Mouse (Mus musculus) NIH3T3 (cell line): ENCODE results near the gene Apoa4.
A peak's percentile ranks its signal among the peaks of the same experiment; 100 is the strongest.

Source experiments
- DNase-seq: peaks from one replicate; pipeline ENCODE4 v3.0.0-alpha.2; 2012; ENCODE audit warnings: low read depth

Gene Apoa4

DNA sequence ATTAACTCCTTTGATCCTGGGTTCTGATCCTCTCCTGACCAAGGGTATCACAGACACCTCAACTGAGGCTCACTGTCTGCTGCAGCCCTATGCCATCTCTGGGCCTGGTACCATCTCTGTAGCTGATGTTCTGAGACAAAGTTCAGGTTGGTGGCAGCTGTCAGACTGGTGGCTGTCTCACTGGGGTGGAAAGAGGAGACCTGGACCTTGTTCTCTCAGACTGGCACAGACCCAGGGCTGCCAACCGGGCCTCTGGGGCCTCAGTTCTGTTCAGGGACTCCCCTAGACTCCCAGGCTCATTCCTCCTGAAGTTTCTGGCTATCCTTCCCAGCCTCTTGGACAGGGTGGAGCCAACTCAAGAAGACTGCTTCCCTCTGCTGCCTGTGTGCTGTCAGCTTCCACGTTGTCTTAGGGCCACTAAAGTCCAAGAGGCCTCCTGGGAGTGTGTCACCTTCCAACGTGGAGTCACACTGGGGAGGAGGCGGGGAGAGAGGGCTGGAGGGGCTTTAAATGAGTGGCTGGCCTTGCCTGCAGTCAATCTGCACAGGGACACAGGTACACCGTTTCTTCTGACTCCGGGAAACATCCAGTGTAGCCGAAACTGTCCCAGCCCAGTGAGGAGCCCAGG lies at the start of gene Apoa4:
TSS of gene Apoa4 (plus strand) at position 171 of the 628 bp plus-strand sequence.
- DNase-seq: no peak

DNA sequence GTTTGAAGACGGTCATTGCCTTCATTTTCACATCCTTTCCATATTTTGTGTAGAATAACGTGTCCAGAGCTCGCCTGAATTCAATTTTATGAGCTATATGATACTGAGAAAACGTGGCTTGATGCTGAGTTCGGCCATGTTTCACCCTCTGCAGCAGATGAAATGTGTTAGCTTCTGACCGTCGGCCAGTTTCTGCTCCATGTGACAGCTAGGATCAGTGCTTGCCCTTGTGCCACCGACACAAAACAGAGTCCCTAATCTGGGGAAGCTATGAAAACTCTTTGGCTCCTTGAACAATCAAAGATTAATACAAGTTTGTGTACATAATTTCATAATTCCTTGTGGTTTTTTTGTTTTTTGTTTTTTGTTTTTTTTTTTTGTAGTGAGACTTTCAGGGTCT lies 49.3 kb upstream of the Apoa4 start:
- no peak for DNase-seq

DNA sequence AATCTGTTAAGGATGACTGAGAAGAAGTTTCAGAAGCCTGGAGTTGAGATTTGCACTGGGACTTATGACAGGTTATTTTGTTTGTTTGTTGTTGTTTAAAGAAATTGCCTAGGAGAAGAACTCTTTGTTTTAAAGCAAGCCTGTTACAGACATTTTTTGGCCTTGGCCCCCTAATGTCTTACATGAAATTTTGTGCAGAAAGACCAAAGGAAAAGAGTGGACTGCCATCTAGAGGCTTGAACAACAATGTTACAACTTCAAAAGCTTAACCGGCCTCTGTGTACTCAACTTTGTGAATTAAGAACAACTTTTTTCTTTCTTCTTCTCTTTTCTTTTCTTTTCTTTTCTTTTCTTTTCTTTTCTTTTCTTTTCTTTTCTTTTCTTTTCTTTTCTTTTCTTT lies 48.9 kb upstream of the Apoa4 start:
- peak; percentile 78 for DNase-seq

DNA sequence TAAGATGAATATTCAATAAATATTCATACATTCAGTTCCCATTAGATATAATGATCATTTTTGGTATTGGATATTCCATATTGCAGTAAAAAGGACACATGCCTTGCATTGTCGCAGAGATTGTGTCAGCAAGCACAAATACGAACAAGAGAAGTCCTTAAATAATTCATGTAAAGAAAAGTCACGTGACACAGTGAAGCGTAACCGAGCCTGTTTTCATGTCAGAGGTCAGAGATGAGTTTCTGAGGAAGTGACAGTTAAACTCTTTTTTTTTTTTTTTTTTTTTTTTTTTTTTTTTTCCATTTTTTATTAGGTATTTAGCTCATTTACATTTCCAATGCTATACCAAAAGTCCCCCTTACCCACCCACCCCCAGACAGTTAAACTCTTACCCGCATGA lies 47.9 kb upstream of the Apoa4 start:
- no peak for DNase-seq

DNA sequence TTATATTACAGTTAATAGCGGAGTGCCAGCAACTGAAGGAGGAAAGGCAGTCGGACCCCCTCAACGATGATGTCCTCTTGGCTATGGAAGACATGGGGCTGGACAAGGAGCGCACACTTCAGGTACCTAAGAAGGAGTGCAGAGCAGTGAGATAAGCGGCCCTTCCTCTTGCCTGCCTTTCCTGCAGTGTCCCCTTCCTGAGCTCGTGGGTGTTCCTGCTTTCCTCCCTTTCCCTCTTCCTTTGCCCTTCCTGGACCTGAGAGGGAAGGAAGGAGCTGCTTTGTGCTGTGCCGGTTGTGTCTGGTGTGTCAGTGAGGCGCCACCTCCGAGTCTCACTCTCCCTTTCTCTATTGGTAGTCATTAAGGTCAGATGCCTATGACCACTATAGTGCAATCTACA lies 45.7 kb upstream of the Apoa4 start:
- no peak for DNase-seq

DNA sequence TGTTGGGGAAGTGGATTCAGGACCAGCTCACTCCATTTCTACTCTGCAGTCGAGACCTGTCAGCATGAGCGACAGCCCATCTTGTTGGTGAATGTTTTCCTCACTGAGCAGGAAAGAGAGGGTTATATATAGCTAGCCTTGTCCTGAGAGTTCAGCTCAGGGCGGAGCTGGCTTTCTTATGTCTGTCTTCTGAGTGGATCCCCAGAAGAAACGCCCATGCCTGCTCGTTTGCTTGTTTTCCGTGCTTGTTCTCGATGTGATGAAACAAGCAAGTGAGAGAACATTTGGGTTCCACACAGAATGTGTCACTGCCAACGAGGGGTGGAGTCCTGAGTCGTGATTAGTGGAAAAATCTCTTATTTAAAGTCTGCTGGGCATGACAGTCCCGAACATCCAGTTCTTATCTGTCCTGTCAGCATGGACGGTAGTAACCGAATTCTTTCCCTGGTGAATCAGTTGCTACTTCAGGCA lies 43.8 kb upstream of the Apoa4 start:
- peak; percentile 10 for DNase-seq

DNA sequence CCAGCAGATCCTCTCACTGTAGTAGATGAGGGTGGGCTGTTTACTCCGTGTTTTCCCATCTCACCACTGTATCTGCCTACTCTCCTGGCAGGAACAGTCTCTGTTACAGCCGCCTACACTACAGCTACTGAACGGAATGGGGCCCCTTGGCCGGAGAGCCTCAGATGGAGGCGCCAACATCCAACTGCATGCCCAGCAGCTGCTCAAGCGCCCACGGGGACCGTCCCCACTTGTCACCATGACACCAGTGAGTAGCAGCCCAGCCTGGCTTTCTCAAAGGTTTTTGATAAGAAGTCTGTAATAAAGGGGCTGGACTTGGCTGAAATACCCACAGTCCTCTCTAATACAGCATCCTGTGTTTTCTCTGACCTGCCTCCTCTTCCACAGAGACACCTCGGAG lies 42.0 kb upstream of the Apoa4 start:
- DNase-seq: no peak

DNA sequence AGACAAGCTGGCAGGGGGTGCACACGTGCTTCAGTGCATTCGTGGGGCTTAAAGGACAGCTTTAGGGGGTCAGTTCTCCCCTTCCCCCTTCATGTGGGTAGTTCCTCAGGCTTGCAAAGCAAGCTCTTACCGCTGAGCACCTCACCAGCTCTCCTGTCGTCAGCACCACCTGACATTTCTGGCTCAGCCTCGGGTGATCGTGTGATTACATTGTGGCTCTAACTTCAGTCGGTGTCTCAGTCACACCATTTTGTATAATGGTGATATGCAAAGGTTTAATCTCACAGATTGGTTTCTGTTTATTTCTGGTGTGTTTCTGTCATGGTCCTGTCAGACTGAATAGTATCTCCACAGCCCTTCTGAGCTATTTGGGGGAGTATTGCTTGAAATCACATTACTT lies 41.6 kb upstream of the Apoa4 start:
- no peak for DNase-seq

DNA sequence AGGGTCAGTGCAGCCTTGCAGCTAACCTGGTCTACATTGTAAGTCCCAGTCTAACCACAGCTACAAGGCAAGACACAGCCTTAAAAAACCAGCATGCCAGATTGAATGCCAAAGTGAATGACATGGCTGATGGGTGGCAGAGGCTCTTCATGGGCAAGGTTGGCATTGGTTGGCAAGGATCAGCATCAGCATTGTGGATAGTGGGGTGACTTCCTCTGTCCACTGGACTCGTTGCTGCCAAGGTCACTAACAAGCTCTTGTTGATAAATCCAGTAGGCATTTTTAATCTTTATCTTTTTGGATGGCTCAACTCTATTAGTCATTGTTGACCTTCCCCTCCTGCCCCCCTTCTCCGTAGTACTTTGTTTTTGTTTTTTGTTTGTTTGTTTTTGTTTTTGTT lies 40.9 kb upstream of the Apoa4 start:
- DNase-seq: no peak

DNA sequence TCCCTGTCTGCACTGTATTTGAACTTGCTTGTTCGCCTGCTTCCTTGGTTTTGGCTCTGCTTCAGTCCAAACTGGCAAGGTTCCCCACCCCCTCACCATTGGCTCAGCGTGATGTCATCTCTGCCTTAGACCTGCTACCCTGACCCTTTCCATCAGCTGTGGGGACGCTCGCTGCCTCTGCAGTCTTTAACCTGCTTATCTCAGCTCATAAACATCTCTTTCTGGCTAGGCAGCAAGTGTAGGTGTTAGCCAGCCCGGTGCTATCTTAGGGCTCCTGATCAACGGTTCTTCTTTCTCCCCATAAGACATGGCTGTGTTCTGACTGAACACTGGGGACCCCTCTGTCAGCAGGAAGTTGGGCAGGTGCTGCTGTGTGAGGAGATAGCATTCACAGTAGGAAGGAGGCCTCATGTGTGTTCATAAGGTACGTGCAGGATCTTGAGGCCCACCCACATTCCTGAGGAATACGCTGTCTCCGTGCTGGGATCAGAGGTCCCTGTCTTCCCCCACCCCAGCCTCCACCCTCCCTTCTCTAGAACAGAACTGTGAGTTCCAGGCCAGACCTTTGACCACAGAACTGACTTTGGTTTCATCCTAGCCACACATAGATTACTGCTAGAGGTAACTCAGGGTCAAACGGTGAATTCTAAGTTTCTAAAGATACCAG lies 33.5 kb upstream of the Apoa4 start:
- DNase-seq: peak; percentile 65

DNA sequence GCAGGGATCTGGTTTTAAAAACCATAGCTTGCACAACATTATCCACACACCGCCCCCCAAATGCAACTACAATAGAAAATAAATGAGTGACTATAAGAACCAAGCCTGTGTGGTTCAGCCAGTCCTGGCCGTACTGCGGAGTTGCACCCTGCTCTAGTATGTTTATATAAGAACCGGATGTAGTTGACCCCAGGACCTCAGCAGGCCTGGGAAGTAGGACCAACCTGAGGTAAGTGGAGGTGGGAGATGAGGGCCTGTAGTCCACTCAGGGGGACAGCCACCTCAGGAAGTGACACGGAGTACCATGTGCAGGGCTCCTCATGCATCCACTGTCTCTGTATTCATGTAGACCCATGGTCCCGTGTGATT lies 33.0 kb upstream of the Apoa4 start:
- no peak for DNase-seq

DNA sequence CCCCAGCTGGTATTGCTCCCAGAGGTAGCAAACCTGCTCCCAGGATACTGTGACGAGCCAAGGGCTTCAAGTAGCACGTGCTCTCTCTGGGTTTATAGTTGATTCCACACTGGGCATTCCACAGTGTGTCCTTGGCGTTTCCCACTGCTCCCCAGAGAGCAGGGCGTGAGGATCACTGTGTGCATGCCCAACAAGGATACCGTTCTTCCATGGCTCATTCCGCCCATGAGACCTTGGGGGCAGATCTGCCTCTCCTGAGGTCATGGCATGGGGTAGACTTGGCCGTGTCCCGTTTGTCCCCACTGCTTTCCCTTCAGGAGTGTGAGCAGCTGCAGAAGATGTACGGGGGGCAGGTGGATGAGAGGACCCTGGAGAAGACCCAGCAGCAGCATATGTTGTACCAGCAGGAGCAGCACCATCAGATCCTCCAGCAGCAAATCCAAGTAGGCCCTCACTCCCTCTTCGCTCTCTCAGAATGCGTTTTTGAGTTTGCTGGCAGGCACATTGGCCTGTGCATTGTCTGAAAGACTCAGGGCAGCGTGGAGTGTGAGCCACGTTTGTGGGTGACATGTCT lies 32.0 kb upstream of the Apoa4 start:
- no peak for DNase-seq

DNA sequence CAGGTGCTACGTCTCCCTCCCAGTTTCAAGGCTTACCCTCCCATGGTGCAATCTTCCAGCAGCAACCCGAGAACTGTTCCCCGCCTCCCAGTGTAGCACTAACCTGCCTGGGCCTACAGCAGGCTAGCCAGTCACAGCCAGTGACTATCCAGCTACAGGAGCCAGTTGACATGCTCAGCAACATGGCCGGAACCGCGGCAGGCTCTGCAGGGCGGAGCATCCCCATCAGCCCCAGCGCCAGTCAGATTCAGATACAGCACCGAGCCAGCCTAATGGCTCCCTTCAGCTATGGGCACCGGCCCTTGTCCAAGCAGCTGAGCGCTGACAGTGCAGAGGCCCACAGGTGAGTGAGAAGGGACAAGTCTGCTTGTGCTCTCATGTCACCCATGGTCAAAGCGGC lies 30.0 kb upstream of the Apoa4 start:
- no peak for DNase-seq

DNA sequence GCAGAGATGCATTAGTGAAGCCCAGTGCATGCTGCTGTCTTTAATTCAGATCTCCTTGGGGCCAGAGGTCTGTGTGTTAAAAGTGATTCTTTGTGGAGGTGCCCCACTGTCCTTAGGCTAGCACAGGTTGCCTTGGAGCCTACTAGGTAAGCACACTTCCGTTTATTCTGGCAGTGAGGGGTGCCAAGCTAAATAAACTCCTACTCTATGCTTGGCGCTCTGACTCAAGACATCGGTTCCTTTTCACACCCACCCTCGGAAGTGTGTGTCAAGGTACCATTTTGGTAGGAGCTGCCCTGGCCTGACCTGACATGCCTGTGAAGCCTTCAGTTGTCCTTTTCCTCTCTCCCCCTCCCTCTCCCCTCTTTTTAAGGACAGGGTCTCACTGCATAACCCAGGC lies 26.2 kb upstream of the Apoa4 start:
- no peak for DNase-seq

DNA sequence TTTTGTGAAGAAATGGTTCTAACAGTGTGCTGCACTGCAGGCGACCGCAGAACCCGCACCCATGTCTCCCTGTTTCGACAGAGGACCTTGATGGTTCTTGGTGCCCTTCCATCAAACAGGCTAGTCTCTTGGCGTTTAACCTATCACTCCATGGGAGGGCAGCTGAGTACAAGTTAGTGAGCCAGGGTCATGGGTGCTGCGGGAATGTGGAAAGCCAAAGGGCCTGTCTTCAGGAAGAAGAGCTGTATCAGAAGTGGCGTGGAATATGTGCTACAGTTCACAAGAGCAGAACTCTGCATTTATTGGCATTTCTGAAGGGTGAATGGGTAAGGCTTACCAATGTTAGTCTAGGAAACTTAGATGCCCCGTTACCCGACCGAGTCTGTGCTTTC lies 25.6 kb upstream of the Apoa4 start:
- DNase-seq: no peak

DNA sequence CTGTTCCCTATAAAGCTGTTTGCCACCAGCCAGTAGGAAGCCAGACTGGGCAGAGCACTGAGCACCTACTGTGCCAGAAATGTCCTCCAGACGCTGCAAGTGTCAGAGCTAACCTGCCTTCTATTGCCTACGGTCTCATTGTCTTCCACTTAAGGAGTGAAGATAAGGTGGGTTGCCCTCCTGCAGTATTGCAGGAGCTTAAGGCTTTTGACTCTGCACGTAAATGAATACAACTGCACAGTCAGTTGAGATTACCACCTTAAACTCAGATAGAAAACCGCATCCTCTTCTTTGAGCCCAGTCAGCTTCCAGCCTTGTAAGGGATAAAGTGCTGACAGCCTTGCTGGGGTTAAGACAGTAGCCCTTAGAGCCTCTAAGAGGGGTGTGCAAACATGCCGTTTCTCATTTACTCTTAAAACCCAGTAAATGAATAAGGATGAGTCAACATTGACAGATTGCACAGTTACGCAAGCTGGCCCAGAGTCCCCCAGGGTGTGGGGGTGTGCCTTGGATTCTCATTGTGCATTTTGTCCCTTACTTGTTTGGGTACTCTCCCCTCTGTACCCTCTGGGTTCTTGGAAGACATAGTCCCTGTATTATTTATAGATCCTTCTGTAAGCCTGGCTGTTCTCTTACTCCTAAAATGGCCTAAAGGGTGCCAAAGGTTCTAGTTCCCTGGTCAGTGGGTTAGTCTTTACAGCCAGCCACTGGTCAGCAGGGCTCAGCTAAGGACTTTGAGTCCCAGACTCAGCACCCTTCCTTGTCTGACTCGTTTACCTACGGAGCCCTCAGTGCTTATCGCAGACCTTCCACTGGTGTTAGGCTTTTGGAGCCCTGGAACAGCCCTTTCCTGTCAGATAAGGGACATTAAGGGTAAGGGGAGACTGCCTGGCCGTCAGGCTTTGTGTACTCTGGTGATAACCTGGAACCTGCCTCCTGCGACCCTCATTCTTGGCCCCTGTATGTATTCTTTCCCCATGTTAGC lies 24.9 kb upstream of the Apoa4 start:
- DNase-seq: peak; percentile 30

DNA sequence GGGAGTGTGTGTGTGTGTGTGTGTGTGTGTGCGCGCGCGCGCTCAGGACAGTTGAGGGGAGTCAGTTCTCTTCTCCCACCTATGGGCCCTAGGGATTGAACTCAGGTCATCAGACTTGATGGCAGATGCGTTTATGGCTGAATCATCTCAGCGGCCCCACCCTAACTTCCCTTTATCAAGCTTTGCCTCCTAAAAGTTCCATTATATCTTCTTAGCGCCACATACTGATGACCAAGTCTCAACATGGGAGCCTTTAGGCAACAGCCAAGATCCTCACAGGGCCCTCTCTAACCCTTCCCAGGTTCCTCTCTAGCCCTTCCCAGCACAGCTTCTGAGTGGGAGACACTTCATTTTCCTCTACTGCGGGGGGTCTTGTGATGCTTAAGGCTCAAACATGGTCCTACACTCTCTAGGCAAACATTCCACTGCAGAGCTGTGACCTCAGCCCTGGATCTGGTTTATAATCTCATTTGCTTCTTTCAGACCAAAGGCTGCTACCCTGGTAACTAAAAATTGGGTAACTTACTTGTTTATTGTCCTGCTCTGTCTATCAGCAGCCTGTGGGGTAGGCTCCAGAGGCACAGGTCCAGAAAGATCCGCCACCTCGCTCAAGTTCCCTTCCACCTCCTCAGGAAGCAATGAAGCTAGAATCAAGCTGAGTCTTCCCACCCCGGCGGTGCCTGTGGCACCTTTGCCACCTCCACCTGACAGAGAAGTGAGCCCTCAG lies 23.6 kb upstream of the Apoa4 start:
- DNase-seq: no peak

DNA sequence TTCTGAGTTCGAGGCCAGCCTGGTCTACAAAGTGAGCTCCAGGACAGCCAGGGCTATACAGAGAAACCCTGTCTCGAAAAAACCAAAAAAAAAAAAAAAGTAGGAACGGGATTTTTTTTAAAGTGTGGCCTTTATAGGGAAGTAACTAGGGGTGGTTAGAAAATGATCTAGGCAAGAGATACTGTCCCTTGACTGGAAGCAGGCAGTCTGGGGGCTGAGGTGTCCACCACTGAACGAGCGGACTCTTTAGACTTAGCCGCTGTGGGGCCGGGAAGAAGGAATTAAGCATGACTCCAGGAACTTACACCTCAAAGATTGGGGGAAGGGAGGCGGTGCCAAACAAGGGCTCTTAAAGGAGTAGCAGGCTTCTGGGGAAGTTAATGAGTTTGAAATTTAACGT lies 22.3 kb upstream of the Apoa4 start:
- no peak for DNase-seq

DNA sequence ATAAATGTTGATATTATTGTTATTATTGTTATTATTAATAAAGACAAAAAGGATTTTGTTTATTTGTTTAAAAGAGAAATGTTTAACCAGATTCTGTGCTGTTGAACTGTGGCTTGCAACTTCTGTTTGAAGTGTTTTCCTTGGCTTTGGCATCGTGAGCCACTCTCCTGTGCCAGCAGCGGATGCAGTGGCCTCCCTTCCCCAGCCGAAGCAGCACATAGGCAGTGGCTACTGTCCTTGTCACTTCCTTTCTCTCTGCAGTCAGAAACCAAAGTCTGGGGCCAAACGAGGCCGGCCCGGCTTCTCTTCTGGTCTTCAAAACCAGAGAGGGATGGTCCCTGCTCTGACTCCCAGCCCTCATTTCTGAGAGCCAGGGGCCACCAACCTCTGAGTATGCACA lies 17.4 kb upstream of the Apoa4 start:
- no peak for DNase-seq

DNA sequence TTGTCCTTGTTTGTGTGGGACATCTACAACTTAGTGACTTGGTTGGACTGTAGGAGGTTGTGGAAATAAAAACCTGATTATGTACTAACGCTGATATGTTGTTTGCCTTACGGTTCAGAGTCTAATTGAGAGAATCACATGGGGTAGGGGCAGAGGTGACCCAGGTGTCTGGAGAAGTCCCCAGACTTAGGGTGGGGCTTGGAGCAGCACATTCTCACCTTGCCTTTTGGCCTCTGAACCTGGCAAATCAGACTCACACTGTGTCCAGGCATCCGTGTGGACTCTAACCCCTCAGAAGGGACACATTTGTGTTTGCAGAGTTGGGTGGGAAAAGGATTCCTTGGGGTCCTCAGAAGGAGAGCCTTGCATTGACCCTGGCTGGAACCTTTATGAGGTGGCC lies 16.4 kb upstream of the Apoa4 start:
- DNase-seq: no peak

DNA sequence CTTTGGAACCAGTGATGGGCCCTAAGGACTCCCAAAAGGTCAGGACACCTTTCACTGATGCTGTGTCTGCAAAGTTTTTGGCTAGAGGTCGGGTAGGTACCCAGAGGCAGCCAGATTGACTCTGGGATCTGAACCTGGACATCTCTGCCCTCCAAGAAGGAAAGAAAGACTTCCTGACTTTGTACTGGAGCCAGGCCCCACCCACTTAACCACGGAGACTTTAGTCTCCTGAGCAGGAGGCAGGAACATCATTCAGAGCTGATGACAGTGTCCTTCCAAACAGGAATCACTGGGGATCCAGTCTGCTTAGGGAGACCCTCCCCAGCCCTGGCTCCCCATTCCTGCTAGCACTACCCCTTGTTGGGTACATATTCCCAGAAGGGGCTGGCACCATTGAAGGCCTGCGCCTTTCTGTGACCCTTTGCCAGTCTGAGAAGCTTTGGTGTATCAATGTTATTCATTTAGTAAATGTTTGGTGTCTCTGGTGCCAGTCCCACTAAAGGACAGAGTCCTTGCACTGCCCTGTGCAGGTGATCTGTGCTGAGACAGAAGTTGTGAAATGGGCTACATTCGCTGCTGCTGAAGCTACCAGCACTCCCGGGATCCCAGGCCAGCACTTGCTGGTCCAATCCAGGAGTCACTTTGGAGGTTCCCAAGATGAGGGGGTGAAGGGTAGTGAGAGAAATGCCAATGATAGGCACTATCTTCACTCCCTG lies 15.4 kb upstream of the Apoa4 start:
- DNase-seq: no peak
